Mouse (Mus musculus): ENCODE results near the gene Slc50a1. TPM values are rescaled to one million over a fixed set of nuclear protein-coding genes. Genes with fewer than 3 reads are reported as not detected.

Slc50a1 gene
- polyA plus RNA-seq, 1 experiment from 2014 or later: 37.5 TPM

- WGBS: 1% methylated on average over 42 of the region's 42 CpGs
Observed at GRCm38 (mm10) chr3:89246261-89247100, 23.9 kb downstream of the Slc50a1 start, which contains the start of gene Trim46. Gene Trim46 (minus strand): TSS chr3:89246309.

GRCm38 (mm10) chr3:89245688-89246171 is 24.6 kb downstream of the Slc50a1 start, which contains the start of gene Krtcap2:
Gene Krtcap2 (plus strand): TSS chr3:89245966.
- ATAC-seq (ENCODE audit: low FRiP score) (peak; percentile 51), DNase-seq (ENCODE audit: low spot score) (peak; percentile 66)
- WGBS: 5% methylated on average over 16 of the region's 20 CpGs
- H3K4me2 ChIP-seq (replicated peaks; ENCODE audit: low read depth, low read length): peak within 1 kb of the TSS; percentile 90
- no peaks in the 10 kb centered on the region for H3K27me3 ChIP-seq (ENCODE audit: control insufficient read depth, insufficient read depth, low read length)
- H3K9me3 ChIP-seq (ENCODE audit: control insufficient read depth, low read length): no peaks in the 10 kb centered on the region
- H3K9ac ChIP-seq (ENCODE audit: low read depth, low read length): peak within 1 kb of the TSS; percentile 72
- H3K36me3 ChIP-seq (ENCODE audit: control insufficient read depth, insufficient read depth, low read length): 0 out of 2 replicates have a peak, but pooled peaks cover 3% of the 10 kb centered on the region
- H3K4me3 ChIP-seq (ENCODE audit: low read depth, low read length): peak within 1 kb of the TSS; percentile 62
- peak within 1 kb of the TSS; percentile 80 for H3K27ac ChIP-seq (ENCODE audit: low read depth, low read length)
- peaks cover 8% of the 10 kb centered on the region for H3K4me1 ChIP-seq (replicated peaks; ENCODE audit: control insufficient read depth, insufficient read depth, low read length)

More at GRCm38 (mm10) chr3:89246261-89247100, 23.9 kb downstream of the Slc50a1 start, which contains the start of gene Trim46:
- Histone ChIP-seq H3K36me3 (ENCODE audit: control insufficient read depth, insufficient read depth, low read length) (no peaks in the 10 kb centered on the region), H3K27me3 (ENCODE audit: control insufficient read depth, insufficient read depth, low read length) (no peaks in the 10 kb centered on the region), H3K9me3 (ENCODE audit: control insufficient read depth, low read length) (no peaks in the 10 kb centered on the region), H3K27ac (ENCODE audit: low read depth, low read length) (peak within 1 kb of the TSS; percentile 80), H3K4me1 (replicated peaks; ENCODE audit: control insufficient read depth, insufficient read depth, low read length) (peaks cover 8% of the 10 kb centered on the region), H3K9ac (ENCODE audit: low read depth, low read length) (peak within 1 kb of the TSS; percentile 72), H3K4me2 (replicated peaks; ENCODE audit: low read depth, low read length) (peak within 1 kb of the TSS; percentile 90), H3K4me3 (ENCODE audit: low read depth, low read length) (peak within 1 kb of the TSS; percentile 62)
- DNase-seq (ENCODE audit: low spot score) (peak; percentile 93), ATAC-seq (ENCODE audit: low FRiP score) (peak; percentile 72)

- Histone ChIP-seq H3K27me3 (ENCODE audit: control insufficient read depth, insufficient read depth, low read length) (no peaks in the 10 kb centered on the region), H3K4me3 (ENCODE audit: low read depth, low read length) (peak overlapping the region; percentile 45), H3K9me3 (ENCODE audit: control insufficient read depth, low read length) (no peaks in the 10 kb centered on the region), H3K36me3 (ENCODE audit: control insufficient read depth, insufficient read depth, low read length) (0 out of 2 replicates have a peak, but pooled peaks cover 3% of the 10 kb centered on the region), H3K4me2 (replicated peaks; ENCODE audit: low read depth, low read length) (peak overlapping the region; percentile 62), H3K27ac (ENCODE audit: low read depth, low read length) (peak overlapping the region; percentile 80), H3K4me1 (replicated peaks; ENCODE audit: control insufficient read depth, insufficient read depth, low read length) (peaks cover 8% of the 10 kb centered on the region), H3K9ac (ENCODE audit: low read depth, low read length) (peak overlapping the region; percentile 60)
- DNase-seq (ENCODE audit: low spot score) (peak; percentile 75), ATAC-seq (ENCODE audit: low FRiP score) (peak; percentile 46)
- WGBS: under 1% methylated on average over 13 of the region's 26 CpGs
Observed at GRCm38 (mm10) chr3:89244982-89245687, 25.2 kb downstream of the Slc50a1 start.

GRCm38 (mm10) chr3:89244158-89244981 is 26.0 kb downstream of the Slc50a1 start:
- ATAC-seq (ENCODE audit: low FRiP score) (peak; percentile 38), DNase-seq (ENCODE audit: low spot score) (no peak)
- H3K9ac ChIP-seq (ENCODE audit: low read depth, low read length): peak overlapping the region; percentile 60
- WGBS: 10% methylated on average over 25 of the region's 25 CpGs
- peak overlapping the region; percentile 62 for H3K4me2 ChIP-seq (replicated peaks; ENCODE audit: low read depth, low read length)
- peak overlapping the region; percentile 45 for H3K4me3 ChIP-seq (ENCODE audit: low read depth, low read length)
- H3K36me3 ChIP-seq (ENCODE audit: control insufficient read depth, insufficient read depth, low read length): 0 out of 2 replicates have a peak, but pooled peaks cover 3% of the 10 kb centered on the region
- H3K27ac ChIP-seq (ENCODE audit: low read depth, low read length): peak overlapping the region; percentile 80
- H3K9me3 ChIP-seq (ENCODE audit: control insufficient read depth, low read length): no peaks in the 10 kb centered on the region
- no peaks in the 10 kb centered on the region for H3K27me3 ChIP-seq (ENCODE audit: control insufficient read depth, insufficient read depth, low read length)
- peaks cover 8% of the 10 kb centered on the region for H3K4me1 ChIP-seq (replicated peaks; ENCODE audit: control insufficient read depth, insufficient read depth, low read length)

GRCm38 (mm10) chr3:89243609-89244008 is 26.8 kb downstream of the Slc50a1 start:
- 0 out of 2 replicates have a peak, but pooled peaks cover 3% of the 10 kb centered on the region for H3K36me3 ChIP-seq (ENCODE audit: control insufficient read depth, insufficient read depth, low read length)
- peaks cover 8% of the 10 kb centered on the region for H3K4me1 ChIP-seq (replicated peaks; ENCODE audit: control insufficient read depth, insufficient read depth, low read length)
- peak overlapping the region; percentile 45 for H3K4me3 ChIP-seq (ENCODE audit: low read depth, low read length)
- no peaks in the 10 kb centered on the region for H3K27me3 ChIP-seq (ENCODE audit: control insufficient read depth, insufficient read depth, low read length)
- H3K9ac ChIP-seq (ENCODE audit: low read depth, low read length): no peak overlapping the region
- H3K4me2 ChIP-seq (replicated peaks; ENCODE audit: low read depth, low read length): peak overlapping the region; percentile 62
- H3K27ac ChIP-seq (ENCODE audit: low read depth, low read length): peak overlapping the region; percentile 80
- WGBS: 13% methylated on average over 14 of the region's 14 CpGs
- H3K9me3 ChIP-seq (ENCODE audit: control insufficient read depth, low read length): no peaks in the 10 kb centered on the region
- DNase-seq (ENCODE audit: low spot score) (peak; percentile 62), ATAC-seq (ENCODE audit: low FRiP score) (peak; percentile 10; the same call in 1 of the 2 replicates)

- H3K4me1 ChIP-seq (replicated peaks; ENCODE audit: control insufficient read depth, insufficient read depth, low read length): peaks cover 8% of the 10 kb centered on the region
- no peaks in the 10 kb centered on the region for H3K27me3 ChIP-seq (ENCODE audit: control insufficient read depth, insufficient read depth, low read length)
- H3K9ac ChIP-seq (ENCODE audit: low read depth, low read length): no peak overlapping the region
- DNase-seq (ENCODE audit: low spot score): peak; percentile 78
- H3K36me3 ChIP-seq (ENCODE audit: control insufficient read depth, insufficient read depth, low read length): 0 out of 2 replicates have a peak, but pooled peaks cover 3% of the 10 kb centered on the region
- ATAC-seq (ENCODE audit: low FRiP score): no peak
- no peak overlapping the region for H3K4me2 ChIP-seq (replicated peaks; ENCODE audit: low read depth, low read length)
- H3K4me3 ChIP-seq (ENCODE audit: low read depth, low read length): no peak overlapping the region
- WGBS: 72% methylated on average over 9 of the region's 9 CpGs
- H3K9me3 ChIP-seq (ENCODE audit: control insufficient read depth, low read length): no peaks in the 10 kb centered on the region
- H3K27ac ChIP-seq (ENCODE audit: low read depth, low read length): no peak overlapping the region
Observed at GRCm38 (mm10) chr3:89242331-89242895, 28.0 kb downstream of the Slc50a1 start.

- WGBS: 71% methylated on average over 9 of the region's 12 CpGs
- Histone ChIP-seq H3K4me3 (ENCODE audit: low read depth, low read length) (no peak overlapping the region), H3K4me2 (replicated peaks; ENCODE audit: low read depth, low read length) (no peak overlapping the region), H3K4me1 (replicated peaks; ENCODE audit: control insufficient read depth, insufficient read depth, low read length) (peaks cover 2% of the 10 kb centered on the region), H3K36me3 (ENCODE audit: control insufficient read depth, insufficient read depth, low read length) (0 out of 2 replicates have a peak, but pooled peaks cover 3% of the 10 kb centered on the region), H3K9ac (ENCODE audit: low read depth, low read length) (no peak overlapping the region), H3K27ac (ENCODE audit: low read depth, low read length) (no peak overlapping the region), H3K27me3 (ENCODE audit: control insufficient read depth, insufficient read depth, low read length) (no peaks in the 10 kb centered on the region), H3K9me3 (ENCODE audit: control insufficient read depth, low read length) (no peaks in the 10 kb centered on the region)
- DNase-seq (ENCODE audit: low spot score) (no peak), ATAC-seq (ENCODE audit: low FRiP score) (no peak)
Observed at GRCm38 (mm10) chr3:89238494-89238893, 31.9 kb downstream of the Slc50a1 start.

Measured in hindbrain, embryonic 11.5 days (tissue).